Mouse (Mus musculus): ENCODE data around the gene Olfr1428.
"Not testable (repeated sequence)": the region's sequence is repeated elsewhere in the genome, so short reads cannot be mapped to it uniquely, and the experiment has no call there.

Gene Olfr1428

DNA sequence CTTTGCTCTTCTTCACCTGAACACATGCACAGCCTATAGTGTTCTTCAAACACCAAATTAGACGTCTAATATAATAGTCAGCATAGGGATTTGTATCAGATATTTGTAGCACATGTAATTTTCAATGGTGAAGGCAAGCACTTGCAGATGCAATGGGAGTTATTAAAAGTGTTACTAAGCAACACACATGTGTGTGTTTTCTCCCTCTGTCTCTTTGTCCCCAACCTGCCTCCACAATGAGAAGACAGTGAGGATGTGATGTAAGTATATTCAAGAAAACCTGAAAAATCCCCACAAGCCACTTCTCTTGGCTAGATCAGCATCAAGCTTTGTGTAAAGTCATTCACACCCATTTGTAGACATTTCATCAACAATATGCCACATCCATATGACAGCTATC is at the start of gene Olfr1428:
Olfr1428 (minus strand) TSS at position 101 of the 400 bp plus-strand sequence.
- DNase-seq (ENCODE audit: low spot score): no peak

GRCm38 (mm10) chr19:12145452-12145851 is 29.8 kb upstream of the Olfr1428 start:
- no peak for DNase-seq (ENCODE audit: low spot score)

- DNase-seq (ENCODE audit: low spot score): no peak
These were observed 27.7 kb upstream of the Olfr1428 start for GRCm38 (mm10) chr19:12143356-12143755.

DNA sequence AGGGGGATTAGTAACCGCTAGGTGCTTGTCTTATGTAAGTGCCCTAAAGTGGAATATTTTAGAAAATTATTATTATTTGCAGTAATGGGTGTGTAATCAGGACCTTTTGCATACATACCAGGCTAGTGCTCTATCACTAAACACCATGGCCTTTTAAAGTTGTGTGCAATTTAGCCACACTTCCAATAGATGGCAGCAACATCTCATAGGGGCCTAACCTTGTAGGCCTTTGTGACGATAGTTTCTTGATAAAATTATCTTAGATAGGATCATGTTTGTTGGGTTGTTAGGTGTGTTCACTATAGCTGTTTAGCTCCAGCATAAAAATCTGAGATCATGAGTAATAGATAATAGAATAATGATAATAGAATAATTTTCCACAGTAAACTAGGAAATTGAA is 18.6 kb upstream of the Olfr1428 start:
- DNase-seq (ENCODE audit: low spot score): peak; percentile 58

DNA sequence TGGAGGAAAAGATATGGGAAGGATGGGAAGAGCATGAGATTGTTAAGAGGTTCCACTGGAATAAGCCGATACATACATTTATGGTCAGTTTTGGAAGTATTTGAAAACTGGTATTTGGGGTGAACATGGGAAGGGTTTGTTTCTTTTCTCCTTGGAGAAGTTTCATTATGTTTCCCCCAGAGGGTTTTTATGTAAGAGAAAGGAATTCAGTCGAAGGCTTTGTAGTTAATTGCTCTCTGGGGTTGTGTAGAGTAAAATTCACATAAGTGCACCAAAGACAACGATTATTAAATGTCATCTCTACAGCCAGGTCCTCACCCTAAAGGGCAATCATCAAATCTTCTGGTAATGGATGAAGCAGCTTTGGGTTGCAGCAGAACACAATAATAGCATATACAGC is 7.4 kb upstream of the Olfr1428 start, which contains the start of gene Olfr76:
Olfr76 (minus strand) TSS at position 101 of the 400 bp plus-strand sequence.
- DNase-seq (ENCODE audit: low spot score): no peak

- DNase-seq (ENCODE audit: low spot score): no peak
These were observed 767 bp upstream of the Olfr1428 start for GRCm38 (mm10) chr19:12116464-12116863.

DNA sequence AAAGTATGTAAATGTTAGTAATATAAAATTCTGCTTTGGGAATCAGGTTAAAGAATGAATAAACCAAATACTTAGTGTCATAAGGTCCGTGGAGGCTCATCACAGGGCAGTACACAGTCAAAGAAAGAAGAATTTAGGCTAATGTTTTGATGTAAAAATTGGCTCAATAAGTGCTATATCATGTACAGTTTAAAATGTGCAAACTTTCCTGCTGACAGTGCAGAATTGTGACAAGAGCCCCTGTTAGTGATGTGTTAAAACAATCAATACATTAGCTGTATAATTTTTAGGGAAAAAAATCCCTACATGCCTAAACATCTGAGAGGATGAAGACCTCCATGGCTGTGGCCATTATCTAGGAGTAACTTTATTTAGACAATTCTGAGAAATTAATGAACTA is 1.9 kb downstream of the Olfr1428 start:
- no peak for DNase-seq (ENCODE audit: low spot score)

GRCm38 (mm10) chr19:12104541-12104940 is 11.2 kb downstream of the Olfr1428 start:
- no peak for DNase-seq (ENCODE audit: low spot score)

- DNase-seq (ENCODE audit: low spot score): no peak
These were observed 12.5 kb downstream of the Olfr1428 start, which contains the start of gene Olfr1427 for GRCm38 (mm10) chr19:12103234-12103633. TSS of gene Olfr1427 (minus strand) at chr19:12103334.

DNA sequence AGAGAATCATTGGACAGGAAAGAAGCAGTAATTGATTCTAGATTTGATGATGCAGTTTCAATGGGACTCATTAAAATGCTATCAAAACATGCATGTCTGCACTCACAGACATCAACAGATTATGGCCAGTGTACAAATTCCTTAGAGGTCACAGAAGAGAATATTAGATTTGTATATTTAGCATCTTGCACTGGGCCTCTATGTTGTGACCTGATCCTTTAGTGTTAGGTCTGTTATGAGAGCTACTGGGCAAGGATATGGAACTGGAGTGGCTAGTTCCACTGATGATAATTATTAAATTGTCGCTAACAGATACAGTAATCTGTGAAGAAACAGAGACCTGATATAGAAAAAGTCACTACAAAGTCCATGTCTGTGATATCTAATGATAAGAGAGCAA is 23.8 kb downstream of the Olfr1428 start, which contains the start of gene Olfr1426:
Olfr1426 (minus strand) TSS at position 101 of the 400 bp plus-strand sequence.
- DNase-seq (ENCODE audit: low spot score): no peak

GRCm38 (mm10) chr19:12077631-12078030 is 38.1 kb downstream of the Olfr1428 start, which contains the start of gene Olfr1425:
TSS of gene Olfr1425 (minus strand) at chr19:12077731.
- DNase-seq (ENCODE audit: low spot score): not testable (repeated sequence)

DNA sequence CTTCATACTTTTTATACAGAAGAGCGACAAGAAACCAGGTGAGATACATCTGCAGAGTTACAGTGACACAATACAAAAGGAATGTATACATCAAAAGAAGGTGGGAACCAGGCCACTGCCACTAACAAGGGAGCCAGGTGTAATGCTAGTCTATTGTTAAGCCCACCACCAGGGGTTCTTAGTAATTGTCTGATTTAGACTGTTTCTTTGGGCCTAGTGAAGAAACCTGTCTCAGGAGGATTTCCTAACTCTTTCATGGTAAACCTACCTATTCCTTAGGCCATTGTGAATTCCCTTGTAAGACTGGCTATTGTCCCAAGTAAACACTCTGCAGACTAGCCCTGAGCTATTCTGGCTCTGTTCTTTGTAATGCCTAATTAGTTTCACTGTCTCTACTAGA is 46.2 kb downstream of the Olfr1428 start:
- not testable (repeated sequence) for DNase-seq (ENCODE audit: low spot score)

- not testable (repeated sequence) for DNase-seq (ENCODE audit: low spot score)
These were observed 47.9 kb downstream of the Olfr1428 start for GRCm38 (mm10) chr19:12067806-12068205.

GRCm38 (mm10) chr19:12062582-12062981 is 53.1 kb downstream of the Olfr1428 start, which contains the start of gene Olfr1424:
TSS of gene Olfr1424 (minus strand) at chr19:12062682.
- not testable (repeated sequence) for DNase-seq (ENCODE audit: low spot score)

Data from retina, embryonic 14.5 days (tissue).